Mouse (Mus musculus): ENCODE results near the gene Galr3. TPM values are rescaled to one million over a fixed set of nuclear protein-coding genes. Genes with fewer than 3 reads are reported as not detected.
"Not testable (repeated sequence)": the region's sequence is repeated elsewhere in the genome, so short reads cannot be mapped to it uniquely, and the experiment has no call there.

Galr3 gene
- polyA plus RNA-seq, 1 experiment from 2014 or later, result 0.12 TPM

GRCm38 (mm10) chr15:79006638-79007037, 35.0 kb upstream of the Galr3 start:
- POLR2A ChIA-PET, result no interaction called here
- no peak for DNase-seq (ENCODE audit: low read depth, low spot score)
- ATAC-seq, result no peak
- no peak for TF ChIP-seq CTCF (IDR thresholded peaks at IDR 0.05)
- in situ Hi-C loops (cut with MboI; ENCODE audit: low pct_unique_long_range_greater_than_20kb), result no loop called here
- no peaks in the 10 kb centered on the region for H3K27me3 ChIP-seq
- CTCF ChIA-PET, result interaction anchor here (1.1 kb wide), 1 partner anchor 31 kb away, joined by 3 read pairs; no protein-coding TSS in a partner anchor

GRCm38 (mm10) chr15:79007059-79007458, 34.6 kb upstream of the Galr3 start:
- CTCF ChIA-PET, result no interaction called here
- H3K27me3 ChIP-seq, result no peaks in the 10 kb centered on the region
- no peak for TF ChIP-seq CTCF (IDR thresholded peaks at IDR 0.05)
- no peak for ATAC-seq
- no peak for DNase-seq (ENCODE audit: low read depth, low spot score)
- POLR2A ChIA-PET, result no interaction called here
- in situ Hi-C loops (cut with MboI; ENCODE audit: low pct_unique_long_range_greater_than_20kb), result no loop called here

GRCm38 (mm10) chr15:79007836-79008235, 33.8 kb upstream of the Galr3 start:
- DNase-seq (ENCODE audit: low read depth, low spot score); H3K27me3 ChIP-seq; in situ Hi-C loops (cut with MboI; ENCODE audit: low pct_unique_long_range_greater_than_20kb); ATAC-seq; POLR2A ChIA-PET; CTCF ChIA-PET: not testable (repeated sequence)

- no peaks in the 10 kb centered on the region for H3K27me3 ChIP-seq
- CTCF ChIA-PET, result no interaction called here
- POLR2A ChIA-PET, result no interaction called here
- ATAC-seq, result no peak
- no peak for DNase-seq (ENCODE audit: low read depth, low spot score)
- no peak for TF ChIP-seq CTCF (IDR thresholded peaks at IDR 0.05)
- in situ Hi-C loops (cut with MboI; ENCODE audit: low pct_unique_long_range_greater_than_20kb), result no loop called here
Measured at GRCm38 (mm10) chr15:79009734-79010133, 32.0 kb upstream of the Galr3 start.

- in situ Hi-C loops (cut with MboI; ENCODE audit: low pct_unique_long_range_greater_than_20kb), result no loop called here
Measured at GRCm38 (mm10) chr15:79011550-79011949, 30.1 kb upstream of the Galr3 start.

GRCm38 (mm10) chr15:79013382-79013781, 28.3 kb upstream of the Galr3 start:
- ChIA-PET CTCF (no interaction called here), POLR2A (interaction anchor here (1.5 kb wide), 1 partner anchor 14 kb away, joined by 5 read pairs; no protein-coding TSS in a partner anchor)
- ATAC-seq (no peak), DNase-seq (ENCODE audit: low read depth, low spot score) (no peak)
- H3K27me3 ChIP-seq, result no peaks in the 10 kb centered on the region
- in situ Hi-C loops (cut with MboI; ENCODE audit: low pct_unique_long_range_greater_than_20kb), result no loop called here
- TF ChIP-seq CTCF (IDR thresholded peaks at IDR 0.05), result no peak

More at GRCm38 (mm10) chr15:79011550-79011949, 30.1 kb upstream of the Galr3 start:
- no peak for ATAC-seq
- POLR2A ChIA-PET, result no interaction called here
- no peaks in the 10 kb centered on the region for H3K27me3 ChIP-seq
- CTCF ChIA-PET, result no interaction called here
- no peak for TF ChIP-seq CTCF (IDR thresholded peaks at IDR 0.05)
- DNase-seq (ENCODE audit: low read depth, low spot score), result no peak

GRCm38 (mm10) chr15:79018191-79018590, 23.5 kb upstream of the Galr3 start:
- in situ Hi-C loops (cut with MboI; ENCODE audit: low pct_unique_long_range_greater_than_20kb), result no loop called here
- DNase-seq (ENCODE audit: low read depth, low spot score) (no peak), ATAC-seq (no peak)
- TF ChIP-seq CTCF (IDR thresholded peaks at IDR 0.05), result no peak
- no peaks in the 10 kb centered on the region for H3K27me3 ChIP-seq
- CTCF ChIA-PET, result no interaction called here
- POLR2A ChIA-PET, result no interaction called here

GRCm38 (mm10) chr15:79018886-79019285, 22.8 kb upstream of the Galr3 start:
- no peak for DNase-seq (ENCODE audit: low read depth, low spot score)
- in situ Hi-C loops (cut with MboI; ENCODE audit: low pct_unique_long_range_greater_than_20kb), result no loop called here
- no peak for TF ChIP-seq CTCF (IDR thresholded peaks at IDR 0.05)
- no peaks in the 10 kb centered on the region for H3K27me3 ChIP-seq
- ChIA-PET POLR2A (no interaction called here), CTCF (no interaction called here)
- no peak for ATAC-seq

- CTCF ChIA-PET, result interaction anchor here (1.1 kb wide), 1 partner anchor 15 kb away, joined by 5 read pairs; no protein-coding TSS in a partner anchor
Measured at GRCm38 (mm10) chr15:79022671-79023230, 18.9 kb upstream of the Galr3 start.

GRCm38 (mm10) chr15:79023366-79023765, 18.3 kb upstream of the Galr3 start:
- no peak for TF ChIP-seq CTCF (IDR thresholded peaks at IDR 0.05)
- no peak for DNase-seq (ENCODE audit: low read depth, low spot score)
- in situ Hi-C loops (cut with MboI; ENCODE audit: low pct_unique_long_range_greater_than_20kb), result no loop called here
- H3K27me3 ChIP-seq, result no peaks in the 10 kb centered on the region
- no peak for ATAC-seq
- CTCF ChIA-PET, result interaction anchor here (1.1 kb wide), 1 partner anchor 14 kb away, joined by 5 read pairs; no protein-coding TSS in a partner anchor
- POLR2A ChIA-PET, result no interaction called here

More at GRCm38 (mm10) chr15:79022671-79023230, 18.9 kb upstream of the Galr3 start:
- no peaks in the 10 kb centered on the region for H3K27me3 ChIP-seq
- TF ChIP-seq CTCF (IDR thresholded peaks at IDR 0.05), result no peak
- in situ Hi-C loops (cut with MboI; ENCODE audit: low pct_unique_long_range_greater_than_20kb), result no loop called here
- POLR2A ChIA-PET, result no interaction called here
- ATAC-seq, result no peak
- no peak for DNase-seq (ENCODE audit: low read depth, low spot score)

GRCm38 (mm10) chr15:79025687-79026308, 15.9 kb upstream of the Galr3 start:
- no peak for TF ChIP-seq CTCF (IDR thresholded peaks at IDR 0.05)
- DNase-seq (ENCODE audit: low read depth, low spot score) (no peak), ATAC-seq (no peak)
- in situ Hi-C loops (cut with MboI; ENCODE audit: low pct_unique_long_range_greater_than_20kb), result no loop called here
- ChIA-PET POLR2A (interaction anchor here (1.0 to 1.2 kb wide), 2 partner anchors 29 to 35 kb away, joined by 3 read pairs; no protein-coding TSS in a partner anchor), CTCF (no interaction called here)
- no peaks in the 10 kb centered on the region for H3K27me3 ChIP-seq

Measured in Patski (cell line).